Mouse (Mus musculus) megakaryocyte, embryonic 14.5 days (primary cell): Measurements from ENCODE around the gene Lnx1.

Experiments
- FLI1 ChIP-seq: IDR thresholded peaks from 2 replicates; pipeline ENCODE4 v1.6.1; 2012; ENCODE audit warnings: low read length, inconsistent platforms, mixed read lengths
- GATA1 ChIP-seq: IDR thresholded peaks from 3 replicates; pipeline ENCODE4 v1.6.1; 2012; ENCODE audit warnings: mixed read lengths, low read length, inconsistent platforms, borderline replicate concordance

DNA sequence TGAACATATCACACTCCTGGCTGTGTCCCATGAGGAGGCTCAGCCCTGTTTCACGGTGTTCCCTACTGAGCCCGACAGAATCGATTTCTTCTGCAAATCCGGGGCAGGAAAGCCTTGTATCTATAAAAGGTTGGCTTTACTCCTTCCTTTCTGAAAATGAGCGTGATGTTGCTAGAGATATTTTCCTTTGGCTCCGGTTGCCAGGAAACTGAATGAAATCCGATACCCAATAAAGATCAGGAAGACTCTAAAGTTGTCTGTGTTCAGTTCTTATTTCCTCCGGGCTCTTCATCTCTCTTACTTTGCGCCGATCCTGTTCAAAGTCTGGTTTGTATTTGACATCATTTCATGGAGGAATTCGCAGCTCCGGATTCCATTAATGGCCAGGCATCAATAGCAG, 36.7 kb upstream of the Lnx1 start:
- TF ChIP-seq GATA1 (no peak), FLI1 (no peak)
